Comparison of ENCODE assay signal across 8 mouse cellular contexts in the genomic region with DNA sequence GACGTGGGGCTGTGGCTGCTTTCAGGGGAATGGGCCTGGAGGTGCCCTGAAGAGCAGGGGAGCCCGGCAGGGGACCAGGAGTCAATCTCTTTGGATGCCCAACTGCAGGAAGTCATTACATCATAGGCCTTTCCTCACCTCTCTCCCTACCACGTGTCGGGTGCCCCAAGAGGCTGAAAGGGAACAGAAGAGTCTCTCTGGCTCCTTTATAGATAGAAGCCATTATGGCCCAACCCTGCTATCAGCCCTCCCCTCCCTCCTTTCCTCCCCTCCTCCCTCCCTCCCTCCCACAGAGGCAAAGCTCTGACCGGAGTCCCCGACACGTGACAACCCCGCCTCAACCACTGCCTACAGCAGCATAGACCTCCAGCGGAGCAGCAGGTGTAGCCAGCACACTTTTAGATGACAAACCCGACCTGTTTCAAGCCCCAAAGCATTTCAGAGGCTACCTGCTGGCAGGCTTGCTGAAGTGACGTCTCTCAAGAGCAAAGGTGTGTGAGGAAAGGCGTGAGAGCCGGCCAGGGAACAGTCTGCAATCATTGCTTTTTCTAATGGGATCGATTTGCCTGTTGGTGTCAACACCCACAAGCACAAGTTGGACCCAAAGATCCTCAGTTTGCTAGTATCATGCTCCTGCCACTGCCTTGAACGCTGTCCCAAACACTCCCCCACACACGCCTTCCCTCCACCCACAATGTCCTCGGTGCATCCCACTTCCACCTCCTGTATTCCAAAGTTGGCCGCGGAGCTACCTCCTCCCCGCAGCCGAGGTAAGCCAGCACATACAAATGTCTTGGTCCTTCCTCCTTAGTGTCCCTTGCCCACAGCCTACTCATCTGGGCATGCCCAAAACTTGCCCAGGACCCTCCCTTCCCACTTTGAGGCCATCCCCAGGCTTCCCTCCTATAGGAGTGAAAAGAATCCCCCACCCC. TPM values are rescaled to one million over a fixed set of nuclear protein-coding genes. Genes with fewer than 3 reads are reported as not detected.
A peak's percentile ranks its signal among the peaks of the same experiment; 100 is the strongest.
DNase-seq lines count a peak whose midpoint lies in the region; ATAC-seq and TF ChIP-seq lines count a peak whose summit lies in the region.

No protein-coding gene starts in this region.

- ATAC-seq in forebrain, embryonic 16.5 days, result no peak
- no peak for ATAC-seq in monocyte, adult 5-6 weeks (replicated peaks; ENCODE audit: insufficient number of reproducible peaks, low FRiP score, low TSS enrichment, poor library complexity, severe bottlenecking)

- H3K4me3 ChIP-seq in forebrain, embryonic 16.5 days (replicated peaks; ENCODE audit: low read length), result peak overlapping the region; percentile 90
- H3K4me3 ChIP-seq in lung, adult 2 months (replicated peaks; ENCODE audit: extremely low read depth, low read depth, low read length), result peak overlapping the region; percentile 73
- peak overlapping the region; percentile 85 for H3K4me3 ChIP-seq in olfactory bulb, adult 2 months (ENCODE audit: insufficient read depth, low read depth, low read length)

- no peaks in the 10 kb centered on the region for H3K9me3 ChIP-seq in forebrain, embryonic 16.5 days (ENCODE audit: control insufficient read depth, low read length)

- peak overlapping the region; percentile 77 for H3K9ac ChIP-seq in forebrain, embryonic 16.5 days (replicated peaks; ENCODE audit: low read depth, low read length)

- no peaks in the 10 kb centered on the region for H3K36me3 ChIP-seq in forebrain, embryonic 16.5 days (ENCODE audit: control insufficient read depth, insufficient read depth)

- peaks cover 30% of the 10 kb centered on the region for H3K4me1 ChIP-seq in forebrain, embryonic 16.5 days (replicated peaks; ENCODE audit: control insufficient read depth, insufficient read depth, low read length)
- peaks cover 36% of the 10 kb centered on the region for H3K4me1 ChIP-seq in lung, adult 2 months (ENCODE audit: control insufficient read depth, insufficient read depth, low read length)
- peaks cover 30% of the 10 kb centered on the region for H3K4me1 ChIP-seq in olfactory bulb, adult 2 months (ENCODE audit: control insufficient read depth, insufficient read depth, low read length)

- H3K27ac ChIP-seq in forebrain, embryonic 16.5 days (ENCODE audit: low read length), result no peak overlapping the region
- 0 out of 2 replicates have a peak overlapping the region, but pooled peaks have one; percentile 13 for H3K27ac ChIP-seq in olfactory bulb, adult 2 months (ENCODE audit: insufficient read depth, low read depth, low read length)

- no peak for TF ChIP-seq POLR2A in lung, adult 2 months (IDR thresholded peaks at IDR 0.05; ENCODE audit: borderline replicate concordance, extremely low read depth, low read depth, low read length)
- TF ChIP-seq POLR2A in olfactory bulb, adult 2 months (IDR thresholded peaks at IDR 0.05; ENCODE audit: insufficient read depth, low read depth, low read length), result no peak

- H3K4me2 ChIP-seq in forebrain, embryonic 16.5 days (ENCODE audit: low read length), result peak overlapping the region; percentile 96

- DNase-seq in ovary, adult 18-20 months (ENCODE audit: low spot score), result peak; percentile 24
- DNase-seq in ovary, postnatal 14 days (ENCODE audit: low spot score), result no peak
- peak; percentile 62 to 64 for DNase-seq in cerebellum, adult 18-20 months
- peak; percentile 85 for DNase-seq in kidney, adult 18-20 months
- peak; percentile 64 for DNase-seq in lung, adult 2 months

- H3K27me3 ChIP-seq in forebrain, embryonic 16.5 days (replicated peaks; ENCODE audit: control insufficient read depth, insufficient read depth, low read length), result no peaks in the 10 kb centered on the region; the same call in 1 of the 2 replicates

- no peak for TF ChIP-seq CTCF in lung, adult 2 months (IDR thresholded peaks at IDR 0.05; ENCODE audit: insufficient read depth, low read length)
- TF ChIP-seq CTCF in olfactory bulb, adult 2 months (IDR thresholded peaks at IDR 0.05; ENCODE audit: insufficient read depth, low read depth, low read length), result no peak

- WGBS in forebrain, embryonic 16.5 days, result 14% methylated on average over 21 of the region's 21 CpGs
- 15% methylated on average over 21 of the region's 21 CpGs for WGBS in lung, adult 2 months
- WGBS in olfactory bulb, adult 2 months, result 15% methylated on average over 21 of the region's 21 CpGs

RNA-seq across cellular contexts. Expression of a gene that starts 2.5 kb away (rescaled TPM):
- 4.7 and 4.8 TPM in 2 replicates for polyA plus RNA-seq in forebrain, embryonic 16.5 days (2015; fragmentation: Nextera tagmentation; extraction: Ambion mirVana)
- 49.3 and 79.9 TPM in 2 replicates for polyA plus RNA-seq in lung, adult 2 months (2012; rRNA removed)
- 89.0 TPM in 1 of 2 replicates, not detected in the other for polyA plus RNA-seq in olfactory bulb, adult 2 months (2012; ENCODE audit: insufficient read depth, insufficient read length, low replicate concordance, missing spikeins)
- total RNA-seq in monocyte, adult 5-6 weeks (2017), result 39.6 to 56.4 TPM (median 43.8 TPM) in 3 replicates
